ENCODE assay signal across 9 mouse cellular contexts in the genomic region with DNA sequence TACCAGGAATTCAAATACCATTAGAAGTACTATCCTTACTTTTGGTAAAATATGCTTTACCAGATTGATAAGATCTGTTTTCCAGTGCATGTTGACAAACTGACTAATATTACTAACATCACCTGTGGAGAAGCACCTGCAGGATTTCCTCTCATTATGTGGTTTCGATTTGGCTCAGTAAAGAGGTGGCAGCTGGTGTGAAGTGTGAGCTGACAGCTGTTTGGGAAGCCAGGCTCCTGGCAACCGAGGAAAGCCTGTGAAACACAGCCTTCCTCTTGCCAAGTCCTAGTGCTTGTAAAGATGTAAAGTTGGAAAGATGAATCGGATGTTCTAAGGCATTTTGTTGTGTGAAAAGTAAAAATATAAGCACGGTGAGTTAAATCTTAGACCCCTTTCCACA. TPM values are rescaled to one million over a fixed set of nuclear protein-coding genes. Genes with fewer than 3 reads are reported as not detected.
DNase-seq lines count a peak whose midpoint lies in the region; ATAC-seq lines count a peak whose summit lies in the region.
"Had no signal": no experiment of that assay in that cellular context is flagged by ENCODE, and none has a peak within 500 bp of the region (broad histone marks: within the 10 kb centered on the region; RNA-seq: fewer than 3 reads in every experiment).

No protein-coding gene starts in this region.

- H3K36me3 ChIP-seq in heart, embryonic 12.5 days, result no peaks in the 10 kb centered on the region

- DNase-seq in heart, postnatal 10 days, result peak; percentile 26 to 34
- peak; percentile 76 to 78 for DNase-seq in cerebellum, postnatal 14 days
- peak; percentile 35 to 38 for DNase-seq in layer of hippocampus, postnatal 36 days
- DNase-seq in thymus, adult 18-20 months, result peak; percentile 4 to 31
- DNase-seq in ovary, postnatal 10 days (ENCODE audit: low spot score), result no peak
- DNase-seq in gastrocnemius, adult 8-10 months (ENCODE audit: low spot score in 2 of 2), result no peak
- DNase-seq in urinary bladder, postnatal 4 days (ENCODE audit: low spot score in 2 of 2), result no peak

- H3K27ac ChIP-seq in heart, embryonic 12.5 days (ENCODE audit: poor library complexity, severe bottlenecking), result no peak overlapping the region
- H3K27ac ChIP-seq: macrophage had no signal

- H3K9ac ChIP-seq in heart, embryonic 12.5 days, result no peak overlapping the region

- H3K9me3 ChIP-seq in heart, embryonic 12.5 days (replicated peaks), result no peaks in the 10 kb centered on the region

- H3K4me3 ChIP-seq in heart, embryonic 12.5 days, result no peak overlapping the region

- H3K4me2 ChIP-seq in heart, embryonic 12.5 days, result no peak overlapping the region

- intact Hi-C loops in heart, postnatal 10 days (cut with DNase I), result no loop called here

- no peak for ATAC-seq in heart, embryonic 12.5 days (ENCODE audit: insufficient number of reproducible peaks, low FRiP score)

- H3K4me1 ChIP-seq in heart, embryonic 12.5 days (replicated peaks), result 0 out of 2 replicates have a peak, but pooled peaks cover 7% of the 10 kb centered on the region

- H3K27me3 ChIP-seq in heart, embryonic 12.5 days (replicated peaks), result no peaks in the 10 kb centered on the region

- 42% methylated on average over 4 of the region's 4 CpGs for WGBS in heart, embryonic 12.5 days

RNA-seq across cellular contexts. Expression of a gene that starts 7.9 kb away (rescaled TPM):
- total RNA-seq in heart, postnatal 10 days (2021), result under 1 TPM; 0.57 to 0.69 TPM
- 0.11 and 0.54 TPM in 2 replicates for polyA plus RNA-seq in heart, embryonic 12.5 days (2016; fragmentation: Nextera tagmentation; extraction: Ambion mirVana)
- total RNA-seq in layer of hippocampus, postnatal 36 days (2021), result 1 to 10 TPM; 4.3 to 4.5 TPM
- under 1 TPM; 0.15 to 0.27 (median 0.20) TPM for total RNA-seq in gastrocnemius, adult 8-10 months (2022)

RNA-seq across cellular contexts. Expression of a gene that starts 35.2 kb away (rescaled TPM):
- 10 to 100 TPM; 97.0 to 97.2 TPM for total RNA-seq in heart, postnatal 10 days (2021)
- 29.8 and 33.4 TPM in 2 replicates for polyA plus RNA-seq in heart, embryonic 12.5 days (2016; fragmentation: Nextera tagmentation; extraction: Ambion mirVana)
- 10 to 100 TPM; 34.2 to 39.7 TPM for total RNA-seq in layer of hippocampus, postnatal 36 days (2021)
- 10 to 100 TPM; 37.3 to 44.4 (median 42.8) TPM for total RNA-seq in gastrocnemius, adult 8-10 months (2022)

Comparison
In these comparisons a context has a peak if more than half of its experiments do, and no peak if none do; other contexts are left out.
1. DNase-seq: peak in heart, postnatal 10 days (2 of 2), cerebellum, postnatal 14 days (2 of 2), layer of hippocampus, postnatal 36 days (2 of 2) and thymus, adult 18-20 months (2 of 2); none in ovary, postnatal 10 days (single experiment), gastrocnemius, adult 8-10 months (0 of 2) and urinary bladder, postnatal 4 days (0 of 2).